Mouse (Mus musculus): ENCODE data around the gene Clcf1. TPM values are rescaled to one million over a fixed set of nuclear protein-coding genes. Genes with fewer than 3 reads are reported as not detected.

Clcf1 gene
- total and polyA plus RNA-seq, 3 experiments: 0.42 to 2.3 TPM; not detected in 1

DNA sequence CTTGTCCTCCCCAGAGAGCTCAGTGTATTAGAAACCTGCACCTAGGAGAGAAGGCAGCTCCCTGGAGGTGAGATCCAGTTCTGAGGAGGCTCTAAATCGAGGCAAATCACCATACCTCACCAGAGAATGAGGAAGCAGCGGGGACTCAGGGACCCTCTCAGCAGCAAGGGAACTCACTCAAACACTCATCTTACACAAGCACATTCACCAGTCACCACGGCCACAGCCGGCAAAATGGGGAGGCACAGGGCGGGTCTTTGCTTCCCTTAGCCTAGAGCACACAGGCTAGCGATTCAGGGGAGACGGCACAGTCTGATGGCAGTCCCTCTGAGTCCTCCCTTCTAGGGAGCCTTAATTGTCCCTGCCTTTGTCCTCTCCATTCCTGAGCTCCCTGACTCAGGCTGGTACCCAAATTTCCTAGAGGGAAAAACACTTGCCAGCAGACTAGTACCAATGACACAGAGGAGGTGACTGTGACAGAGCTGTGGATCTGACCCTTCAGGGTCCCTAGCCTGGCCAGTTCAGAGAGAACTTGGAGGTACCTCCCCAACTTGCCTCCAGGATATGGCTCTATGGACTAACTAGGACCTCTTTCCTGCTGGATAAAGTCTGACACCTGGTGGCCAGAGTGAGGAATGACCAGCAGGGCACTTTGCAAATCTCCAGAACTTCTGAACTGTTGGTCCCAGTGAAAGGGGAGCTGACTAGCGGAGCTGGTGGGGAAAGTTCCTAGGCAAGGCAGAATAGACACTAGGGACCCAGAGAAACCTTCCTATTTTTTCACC lies 14.0 kb downstream of the Clcf1 start:
- peaks cover 2 to 29% of the 10 kb centered on the region in 2 experiments; a peak in 3 of 4 replicates for H3K4me1 ChIP-seq (ENCODE audit: control insufficient read depth in 1 of 2, insufficient read depth in 2 of 2, low read length in 2 of 2)
- DNase-seq (ENCODE audit: low read depth, low spot score): peak; percentile 89
- no peak overlapping the region for H3K27ac ChIP-seq (ENCODE audit: control insufficient read depth, low read depth, low read length)
- TF ChIP-seq POLR2A (IDR thresholded peaks at IDR 0.05; ENCODE audit: control insufficient read depth in 1 of 2, insufficient read depth in 1 of 2, low read depth in 1 of 2, low read length in 2 of 2, poor library complexity in 1 of 2): no peak
- no peak for TF ChIP-seq GABPA (IDR thresholded peaks at IDR 0.05; ENCODE audit: low read depth, low read length)
- no peak for TF ChIP-seq NRF1 (IDR thresholded peaks at IDR 0.05; ENCODE audit: insufficient read depth, low read depth, low read length, poor library complexity, severe bottlenecking)
- TF ChIP-seq USF2 (IDR thresholded peaks at IDR 0.05; ENCODE audit: borderline replicate concordance in 1 of 2, insufficient read depth in 1 of 2, low read depth in 1 of 2, low read length in 2 of 2): no peak
- TF ChIP-seq MYB (IDR thresholded peaks at IDR 0.05; ENCODE audit: low read depth, low read length): no peak
- 0 out of 2 replicates have a peak, but pooled peaks have one; percentile 16 for TF ChIP-seq ETS1 (IDR thresholded peaks at IDR 0.05; ENCODE audit: low read depth, low read length)
- no peak for TF ChIP-seq CHD2 (IDR thresholded peaks at IDR 0.05; ENCODE audit: low read length)
- peak; percentile 98 for TF ChIP-seq SMC3 (IDR thresholded peaks at IDR 0.05; ENCODE audit: low read depth, low read length)
- TF ChIP-seq ZC3H11A (IDR thresholded peaks at IDR 0.05; ENCODE audit: low read depth, low read length): peak; percentile 94
- TF ChIP-seq BHLHE40 (IDR thresholded peaks at IDR 0.05; ENCODE audit: borderline replicate concordance, low read depth, low read length): no peak
- peak; percentile 48; the same call in 1 of the 2 replicates for TF ChIP-seq ZKSCAN1 (IDR thresholded peaks at IDR 0.05; ENCODE audit: low read depth, low read length)
- TF ChIP-seq UBTF (IDR thresholded peaks at IDR 0.05; ENCODE audit: borderline replicate concordance, insufficient read depth, low read depth, low read length): no peak
- 0 out of 2 replicates have a peak, but pooled peaks have one; percentile 38 for TF ChIP-seq HCFC1 (IDR thresholded peaks at IDR 0.05; ENCODE audit: low read depth, low read length)
- peak; percentile 55; the same call in 1 of the 2 replicates for TF ChIP-seq MXI1 (IDR thresholded peaks at IDR 0.05; ENCODE audit: low read depth, low read length)
- TF ChIP-seq POLR2AphosphoS5 (IDR thresholded peaks at IDR 0.05; ENCODE audit: borderline replicate concordance, low read depth, low read length): no peak
- no peak for TF ChIP-seq GATA1 (IDR thresholded peaks at IDR 0.05; ENCODE audit: low read depth, low read length)
- TF ChIP-seq TBP (IDR thresholded peaks at IDR 0.05; ENCODE audit: low read depth, low read length): no peak
- no peak for TF ChIP-seq TCF12 (IDR thresholded peaks at IDR 0.05; ENCODE audit: low read depth, low read length)
- TF ChIP-seq MAFK (IDR thresholded peaks at IDR 0.05; ENCODE audit: borderline replicate concordance, low read depth, low read length): no peak
- no peak for TF ChIP-seq MYC (IDR thresholded peaks at IDR 0.05; ENCODE audit: low read depth, low read length)
- TF ChIP-seq ELF1 (IDR thresholded peaks at IDR 0.05; ENCODE audit: low read depth, low read length): peak; percentile 48; the same call in 1 of the 2 replicates
- no peak for TF ChIP-seq POLR2AphosphoS2 (IDR thresholded peaks at IDR 0.05; ENCODE audit: low read length)
- TF ChIP-seq JUND (IDR thresholded peaks at IDR 0.05; ENCODE audit: low read depth, low read length): no peak; the same call in 1 of the 2 replicates
- no peak for TF ChIP-seq MEF2A (IDR thresholded peaks at IDR 0.05; ENCODE audit: extremely low read depth, insufficient replicate concordance, low read depth, low read length, poor library complexity, severe bottlenecking)
- no peak for TF ChIP-seq E2F4 (IDR thresholded peaks at IDR 0.05; ENCODE audit: borderline replicate concordance, low read depth, low read length)
- no peak for TF ChIP-seq TAL1 (IDR thresholded peaks at IDR 0.05; ENCODE audit: low read length)
- TF ChIP-seq MAX (IDR thresholded peaks at IDR 0.05; ENCODE audit: low read length): no peak
- TF ChIP-seq USF1 (IDR thresholded peaks at IDR 0.05; ENCODE audit: low read depth, low read length): 0 out of 2 replicates have a peak, but pooled peaks have one; percentile 8
- TF ChIP-seq MAZ (IDR thresholded peaks at IDR 0.05; ENCODE audit: low read depth, low read length): 0 out of 2 replicates have a peak, but pooled peaks have one; percentile 34
- no peak for TF ChIP-seq NELFE (IDR thresholded peaks at IDR 0.05; ENCODE audit: low read depth, low read length)
- peak; percentile 78 for TF ChIP-seq SIN3A (IDR thresholded peaks at IDR 0.05; ENCODE audit: low read length)
- no peak for TF ChIP-seq CHD1 (IDR thresholded peaks at IDR 0.05; ENCODE audit: low read depth, low read length)
- peak; percentile 99 for TF ChIP-seq RAD21 (IDR thresholded peaks at IDR 0.05; ENCODE audit: low read depth, low read length)
- no peak for TF ChIP-seq RCOR1 (IDR thresholded peaks at IDR 0.05; ENCODE audit: low read depth, low read length)
- TF ChIP-seq ZNF384 (IDR thresholded peaks at IDR 0.05; ENCODE audit: low read depth, low read length): no peak

More for the DNA sequence above, 14.0 kb downstream of the Clcf1 start:
- Histone ChIP-seq H3K9ac (ENCODE audit: control insufficient read depth, low read depth, low read length, poor library complexity, severe bottlenecking) (peak overlapping the region; percentile 35; the same call in 1 of the 2 replicates), H3K79me2 (ENCODE audit: control insufficient read depth, insufficient read depth, low read length, poor library complexity) (peaks cover 2% of the 10 kb centered on the region; the same call in 1 of the 2 replicates), H3K27me3 (ENCODE audit: control insufficient read depth in 1 of 2, insufficient read depth in 2 of 2, low read length in 2 of 2) (no peaks in the 10 kb centered on the region), H3K4me3 (ENCODE audit: control insufficient read depth in 1 of 2, insufficient read depth in 1 of 2, low read depth in 2 of 2, low read length in 2 of 2) (no peak overlapping the region), H3K36me3 (ENCODE audit: control insufficient read depth in 1 of 2, insufficient read depth in 2 of 2, low read length in 2 of 2) (peaks cover 0 to 11% of the 10 kb centered on the region in 2 experiments; a peak in 2 of 4 replicates), H3K9me3 (replicated peaks; ENCODE audit: insufficient read depth, low read length) (no peaks in the 10 kb centered on the region)

Measured in MEL (cell line).